Mouse (Mus musculus) macrophage (primary cell): ENCODE data around the gene Tbxa2r. TPM values are rescaled to one million over a fixed set of nuclear protein-coding genes. Genes with fewer than 3 reads are reported as not detected.
A peak's percentile ranks its signal among the peaks of the same experiment; 100 is the strongest.

ENCODE experiments used
- H3K27ac ChIP-seq: fragments of 350-480 bp; formaldehyde crosslinking; 2 replicates; pipeline ENCODE4 v1.9.0; 2021
- H3K36me3 ChIP-seq: fragments of 350-480 bp; formaldehyde crosslinking; 2 replicates; pipeline ENCODE4 v1.9.0; 2021; ENCODE audit errors: inconsistent target
- H3K4me3 ChIP-seq: fragments of 350-480 bp; formaldehyde crosslinking; 2 replicates; pipeline ENCODE4 v1.9.0; 2021; ENCODE audit errors: inconsistent target
- H3K79me2 ChIP-seq: fragments of 350-480 bp; formaldehyde crosslinking; 2 replicates; pipeline ENCODE4 v1.9.0; 2021; ENCODE audit errors: inconsistent target
- WGBS: methylation state at CpG from one replicate; pipeline ENCODE4 v1.1.7; 2026; ENCODE audit warnings: inconsistent platforms; ENCODE audit not compliant: missing documents; 5-methylcytosine and 5-hydroxymethylcytosine counted together
- polyA plus RNA-seq: library from polyadenylated mRNA; stranded (reverse); fragments of 250-400 nt; gene quantifications from 3 replicates; pipeline ENCODE4 v1.2.4, GENCODE M21; 2018; ENCODE audit warnings: inconsistent platforms

Tbxa2r gene
- polyA plus RNA-seq, 1 experiment from 2014 or later = not detected

GRCm38 (mm10) chr10:81321436-81321835 is 7.1 kb upstream of the Tbxa2r start:
- H3K36me3 ChIP-seq = peaks cover 44% of the 10 kb centered on the region
- H3K4me3 ChIP-seq = peak overlapping the region; percentile 75
- H3K27ac ChIP-seq = peak overlapping the region; percentile 25
- peaks cover 27% of the 10 kb centered on the region for H3K79me2 ChIP-seq
- 2% methylated on average over 20 of the region's 20 CpGs for WGBS

GRCm38 (mm10) chr10:81322444-81322843 is 6.1 kb upstream of the Tbxa2r start:
- 91% methylated on average over 26 of the region's 27 CpGs for WGBS
- peaks cover 45% of the 10 kb centered on the region for H3K36me3 ChIP-seq
- H3K79me2 ChIP-seq = peaks cover 27% of the 10 kb centered on the region
- no peak overlapping the region for H3K4me3 ChIP-seq
- H3K27ac ChIP-seq = no peak overlapping the region

- H3K4me3 ChIP-seq = no peak overlapping the region
- H3K36me3 ChIP-seq = peaks cover 41% of the 10 kb centered on the region
- H3K79me2 ChIP-seq = peaks cover 27% of the 10 kb centered on the region
- 95% methylated on average over 21 of the region's 23 CpGs for WGBS
- no peak overlapping the region for H3K27ac ChIP-seq
Observed at GRCm38 (mm10) chr10:81323141-81323775, 5.3 kb upstream of the Tbxa2r start.

DNA sequence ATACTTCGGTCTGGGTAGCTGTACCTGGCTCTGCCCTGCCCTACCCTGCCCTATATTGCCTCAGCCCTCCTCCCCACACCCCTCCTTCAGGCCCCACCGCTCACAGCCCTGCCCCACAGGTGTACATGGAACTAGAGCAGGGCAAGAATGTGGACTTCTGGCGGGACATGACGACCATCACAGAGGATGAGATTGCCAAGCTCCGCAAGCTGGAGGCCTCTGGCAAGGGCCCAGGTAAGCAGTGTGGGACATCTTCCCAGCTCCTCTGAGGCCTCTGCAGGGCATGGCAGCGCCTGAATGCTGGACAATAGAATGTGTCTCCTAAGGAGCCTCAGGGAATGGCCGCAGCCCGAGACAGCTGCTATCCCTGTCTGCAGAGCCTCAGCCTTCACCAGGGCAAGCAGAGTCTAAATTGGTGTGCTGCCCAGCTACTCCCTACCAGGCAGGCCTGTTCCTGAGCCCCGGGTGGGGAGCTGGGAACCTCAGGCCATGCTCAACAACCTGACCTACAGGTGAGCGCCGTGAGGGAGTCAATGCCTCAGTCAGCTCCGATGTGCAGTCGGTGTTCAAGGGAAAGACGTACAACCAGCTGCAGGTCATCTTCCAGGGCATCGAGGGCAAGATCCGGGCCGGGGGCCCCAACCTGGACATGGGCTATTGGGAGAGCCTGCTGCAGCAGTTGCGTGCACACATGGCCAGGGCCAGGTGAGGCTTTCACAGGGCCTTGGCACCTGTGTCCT is 4.6 kb upstream of the Tbxa2r start:
- Histone ChIP-seq H3K79me2 (peaks cover 27% of the 10 kb centered on the region), H3K27ac (no peak overlapping the region), H3K4me3 (no peak overlapping the region), H3K36me3 (peaks cover 41% of the 10 kb centered on the region)
- whole genome bisulfite sequencing = 92% methylated on average over 18 of the region's 18 CpGs

DNA sequence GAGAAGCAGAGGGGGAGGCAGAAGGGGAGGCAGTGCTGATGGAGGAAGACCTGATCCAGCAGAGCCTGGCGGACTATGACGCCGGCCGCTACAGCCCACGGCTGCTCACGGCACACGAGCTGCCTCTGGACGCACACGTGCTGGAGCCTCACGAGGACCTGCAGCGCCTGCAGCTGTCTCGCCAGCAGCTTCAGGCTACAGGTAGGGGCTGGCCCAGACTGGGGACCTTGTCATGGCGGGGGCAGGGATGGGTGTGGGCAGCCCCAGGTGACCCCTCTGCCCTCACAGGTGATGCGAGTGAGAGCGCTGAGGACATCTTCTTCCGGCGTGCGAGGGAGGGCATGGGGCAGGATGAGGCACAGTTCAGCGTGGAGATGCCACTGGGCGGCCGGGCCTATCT is 3.4 kb upstream of the Tbxa2r start:
- Histone ChIP-seq H3K36me3 (peaks cover 41% of the 10 kb centered on the region), H3K79me2 (peaks cover 27% of the 10 kb centered on the region), H3K4me3 (no peak overlapping the region), H3K27ac (no peak overlapping the region)
- WGBS = 96% methylated on average over 14 of the region's 21 CpGs

GRCm38 (mm10) chr10:81325781-81326180 is 2.8 kb upstream of the Tbxa2r start:
- peaks cover 27% of the 10 kb centered on the region for H3K79me2 ChIP-seq
- no peak overlapping the region for H3K27ac ChIP-seq
- no peak overlapping the region for H3K4me3 ChIP-seq
- H3K36me3 ChIP-seq = peaks cover 41% of the 10 kb centered on the region
- WGBS = 91% methylated on average over 17 of the region's 18 CpGs

DNA sequence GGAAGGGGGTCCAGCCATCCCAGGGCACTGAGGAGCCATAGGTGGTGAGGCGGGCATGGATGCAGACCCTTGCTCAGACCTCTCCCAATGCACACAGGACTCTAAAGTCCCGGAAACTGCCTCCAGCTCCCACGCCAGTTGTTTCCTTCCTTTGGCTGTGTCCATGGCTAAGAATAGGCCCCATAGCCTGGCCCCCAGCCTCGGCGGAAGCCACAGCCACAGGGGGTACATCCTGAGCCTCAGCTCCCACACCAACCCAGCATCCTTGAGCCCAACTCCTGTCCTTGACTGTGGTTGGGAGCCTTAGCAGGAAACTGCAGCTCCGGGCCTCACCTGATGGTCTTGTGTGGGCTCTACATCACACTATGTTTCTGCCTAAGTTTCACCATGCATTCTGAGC is 1.7 kb upstream of the Tbxa2r start:
- 39% methylated on average over 3 of the region's 6 CpGs for WGBS
- Histone ChIP-seq H3K36me3 (peaks cover 41% of the 10 kb centered on the region), H3K27ac (no peak overlapping the region), H3K79me2 (peaks cover 21% of the 10 kb centered on the region), H3K4me3 (no peak overlapping the region)

DNA sequence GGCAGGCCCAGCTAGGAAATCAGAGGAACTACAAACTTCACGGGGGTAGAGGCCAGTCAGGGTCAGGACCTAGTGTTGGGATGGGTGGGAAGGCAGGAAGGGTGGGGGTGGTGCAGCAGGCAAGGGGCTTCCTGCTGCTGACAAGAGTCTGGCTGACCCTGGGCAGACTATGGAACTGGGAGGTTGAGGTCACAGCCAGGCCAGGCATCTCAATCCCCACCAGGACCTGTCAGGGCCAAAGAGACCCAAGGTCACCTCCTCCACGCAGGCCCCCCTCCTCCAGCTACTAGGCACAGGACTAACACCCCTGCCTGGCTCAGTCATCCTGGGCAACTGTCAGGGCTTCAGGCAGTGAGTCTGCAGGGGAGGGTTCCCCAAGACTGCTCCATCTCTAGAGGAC is 572 bp upstream of the Tbxa2r start:
- 46% methylated on average over 2 of the region's 2 CpGs for WGBS
- Histone ChIP-seq H3K27ac (no peak overlapping the region), H3K36me3 (peaks cover 36% of the 10 kb centered on the region), H3K4me3 (no peak overlapping the region), H3K79me2 (peaks cover 10% of the 10 kb centered on the region; the same call in 1 of the 2 replicates)

DNA sequence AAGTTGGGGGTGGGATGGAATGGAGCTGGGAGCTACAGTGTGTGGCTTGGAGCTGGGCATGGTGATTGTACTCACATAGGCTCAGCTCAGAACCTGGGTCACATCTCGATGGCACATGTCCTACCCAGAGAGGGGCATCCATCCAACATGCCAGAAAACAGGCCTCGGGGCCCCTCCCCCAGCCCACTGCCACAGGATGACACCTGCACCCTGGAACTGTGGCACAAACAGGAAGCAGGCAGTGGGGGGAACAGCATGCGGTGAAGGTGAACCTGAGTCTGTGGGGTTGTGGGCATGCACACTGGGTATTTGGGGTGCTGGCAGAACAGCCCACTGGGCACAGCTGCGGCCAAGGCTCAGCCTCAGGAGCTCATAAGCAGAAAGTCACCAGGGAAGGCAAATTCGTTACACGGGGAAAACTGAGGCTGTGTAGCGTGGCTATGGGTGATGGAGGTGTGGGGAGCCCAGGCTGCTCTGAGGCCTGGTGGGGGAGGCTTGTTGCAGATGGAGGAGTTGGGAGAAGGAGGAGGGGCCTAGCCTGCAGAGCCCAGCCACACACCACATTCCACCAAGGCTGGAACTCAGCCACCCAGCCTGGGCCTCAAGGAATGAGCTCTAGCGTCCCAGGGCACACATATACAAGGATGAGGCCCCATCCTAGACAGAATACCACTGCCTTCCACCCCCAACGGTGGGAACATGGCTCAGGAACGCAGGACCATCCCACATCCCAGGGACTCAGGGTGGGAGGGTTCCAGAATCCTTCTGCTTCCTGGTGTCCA is 854 bp downstream of the Tbxa2r start:
- Histone ChIP-seq H3K36me3 (peaks cover 22% of the 10 kb centered on the region), H3K79me2 (no peaks in the 10 kb centered on the region; the same call in 1 of the 2 replicates), H3K4me3 (no peak overlapping the region), H3K27ac (no peak overlapping the region)
- 51% methylated on average over 10 of the region's 10 CpGs for WGBS

DNA sequence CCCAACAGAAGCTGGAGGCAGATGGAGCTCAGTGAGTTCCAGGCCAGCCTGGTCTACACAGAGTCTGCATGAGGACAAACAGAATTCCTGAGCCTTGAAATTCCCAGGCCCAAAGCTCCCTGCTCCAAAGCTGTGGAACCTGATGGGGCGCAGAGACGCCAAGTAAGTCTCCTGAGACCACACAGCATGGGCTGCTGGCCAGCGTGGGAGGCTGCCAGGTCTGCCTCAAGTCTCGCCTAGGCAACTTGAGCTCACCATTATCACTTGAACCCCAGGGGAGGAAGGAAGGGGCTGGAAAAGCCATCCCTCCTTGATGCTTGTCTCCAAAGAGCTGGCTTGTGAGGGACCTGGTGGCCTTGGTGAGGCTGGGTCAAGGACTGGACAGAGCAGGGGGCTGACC is 1.5 kb downstream of the Tbxa2r start:
- Histone ChIP-seq H3K36me3 (peaks cover 16% of the 10 kb centered on the region), H3K27ac (no peak overlapping the region), H3K79me2 (no peaks in the 10 kb centered on the region), H3K4me3 (no peak overlapping the region)
- 79% methylated on average over 4 of the region's 4 CpGs for WGBS

- 97% methylated on average over 22 of the region's 29 CpGs for WGBS
- H3K36me3 ChIP-seq = no peaks in the 10 kb centered on the region
Observed at GRCm38 (mm10) chr10:81332277-81332676, 3.7 kb downstream of the Tbxa2r start.

GRCm38 (mm10) chr10:81334324-81334723 is 5.8 kb downstream of the Tbxa2r start:
- no peak overlapping the region for H3K27ac ChIP-seq
- WGBS = 88% methylated on average over 11 of the region's 11 CpGs
- H3K79me2 ChIP-seq = no peaks in the 10 kb centered on the region
- H3K36me3 ChIP-seq = no peaks in the 10 kb centered on the region
- no peak overlapping the region for H3K4me3 ChIP-seq

More at GRCm38 (mm10) chr10:81332277-81332676, 3.7 kb downstream of the Tbxa2r start:
- no peak overlapping the region for H3K27ac ChIP-seq
- no peaks in the 10 kb centered on the region for H3K79me2 ChIP-seq
- no peak overlapping the region for H3K4me3 ChIP-seq

DNA sequence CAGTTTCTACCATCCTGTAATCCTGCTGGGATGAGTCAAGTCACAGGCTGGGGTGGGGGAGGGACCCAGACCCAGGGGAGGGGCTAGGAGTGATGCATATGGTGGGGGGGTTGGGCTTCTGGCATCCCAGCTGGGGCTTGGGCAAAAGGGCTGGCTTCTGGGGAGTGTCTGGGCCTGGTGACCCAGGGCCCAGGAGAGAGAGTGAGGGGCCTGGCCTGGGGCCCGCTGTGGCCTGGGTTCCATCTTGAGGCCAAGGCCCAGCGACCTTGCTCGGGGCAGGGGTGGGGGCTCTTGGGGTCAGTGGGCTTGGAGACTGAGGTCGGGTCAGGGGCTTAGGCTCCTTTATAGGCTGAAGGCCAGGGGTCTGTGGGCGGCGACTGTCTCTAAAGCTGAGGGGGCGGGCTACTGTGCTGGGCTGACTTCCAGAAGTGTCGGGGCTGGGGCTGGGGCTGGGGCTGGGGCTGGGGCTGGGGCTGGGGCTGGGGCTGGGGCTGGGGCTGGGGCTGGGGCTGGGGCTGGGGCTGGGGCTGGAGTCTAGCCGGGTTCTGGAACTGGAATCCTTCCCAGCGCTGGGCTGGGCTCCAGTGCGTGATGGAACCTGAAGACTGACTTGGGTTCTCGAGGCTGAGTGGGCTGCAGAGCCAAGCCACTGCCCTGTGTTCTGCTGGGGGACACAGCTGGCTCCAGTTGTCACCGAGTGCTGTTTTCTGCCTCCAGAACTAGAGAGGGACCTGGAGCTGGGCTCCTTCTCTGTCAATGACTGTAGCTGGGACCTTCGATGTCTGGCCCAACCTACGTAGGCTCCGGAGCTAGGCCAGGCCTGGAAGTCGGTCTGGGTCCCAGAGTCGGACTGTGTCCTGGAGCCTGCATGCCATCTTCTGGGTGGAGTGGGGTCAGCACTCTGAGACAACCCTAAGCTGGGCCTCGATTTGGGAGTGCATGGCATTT is 7.1 kb downstream of the Tbxa2r start:
- Histone ChIP-seq H3K79me2 (no peaks in the 10 kb centered on the region), H3K27ac (no peak overlapping the region), H3K4me3 (no peak overlapping the region), H3K36me3 (no peaks in the 10 kb centered on the region)
- 83% methylated on average over 15 of the region's 19 CpGs for whole genome bisulfite sequencing

DNA sequence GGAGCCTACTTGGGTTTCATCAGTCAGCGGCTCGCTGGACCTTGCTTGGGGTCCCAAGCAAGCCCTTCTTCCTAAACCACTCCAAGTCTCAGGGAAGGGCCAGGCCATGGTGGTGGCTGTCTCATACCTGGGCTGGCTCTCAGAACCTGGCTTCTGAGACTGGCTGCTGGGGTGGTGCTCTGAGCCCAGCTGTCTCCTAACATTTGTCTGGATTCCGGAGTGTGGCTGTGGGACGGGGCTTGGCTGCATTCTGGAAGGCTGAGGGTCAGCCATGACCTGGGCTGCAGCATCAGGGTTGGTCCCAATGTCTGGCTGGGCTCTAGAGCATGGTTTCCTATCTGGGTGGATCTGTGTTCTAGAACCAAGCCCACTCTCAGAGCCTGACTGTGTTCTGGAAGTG is 8.0 kb downstream of the Tbxa2r start:
- Histone ChIP-seq H3K27ac (no peak overlapping the region), H3K4me3 (no peak overlapping the region), H3K79me2 (no peaks in the 10 kb centered on the region), H3K36me3 (no peaks in the 10 kb centered on the region)
- 87% methylated on average over 4 of the region's 4 CpGs for WGBS
